Mouse (Mus musculus): ENCODE data around the gene Nlgn2.

GRCm38 (mm10) chr11:69871822-69872221 lies 34.2 kb upstream of the Nlgn2 start:
- no peak for TF ChIP-seq CTCF (IDR thresholded peaks at IDR 0.05; ENCODE audit: control insufficient read depth, insufficient read depth, low read length)
- no peak for TF ChIP-seq POLR2A (IDR thresholded peaks at IDR 0.05; ENCODE audit: borderline replicate concordance, control insufficient read depth, low read depth, low read length)

Measured in bone marrow, adult 2 months (tissue).